Mouse (Mus musculus) MEL (cell line): ENCODE results near the gene Ubac2.

Experiments used
- CHD2 ChIP-seq: IDR thresholded peaks from 2 replicates; pipeline ENCODE4 v1.6.1; 2011; ENCODE audit warnings: low read length, improper control_type of control experiment
- CTCF ChIP-seq, 3 experiments: IDR thresholded peaks in 2 of 3; conservative IDR thresholded peaks in 1 of 3; 2 replicates each; pipeline ENCODE4 v1.5.1; 2011 to 2012; ENCODE audit warnings: low read length in 3 of 3, low read depth in 2 of 3, mild to moderate bottlenecking in 2 of 3, improper control_type of control experiment in 1 of 3, inconsistent platforms in 1 of 3, mixed read lengths in 1 of 3, moderate library complexity in 1 of 3; ENCODE audit not compliant: control insufficient read depth in 1 of 3, insufficient read depth in 1 of 3, poor library complexity in 1 of 3, severe bottlenecking in 1 of 3
- EP300 ChIP-seq, 2 experiments: IDR thresholded peaks; 2 replicates each; pipeline ENCODE4 v1.6.1; 2011; ENCODE audit warnings: improper control_type of control experiment in 2 of 2, low read length in 2 of 2, low read depth in 1 of 2, mild to moderate bottlenecking in 1 of 2
- MAX ChIP-seq: IDR thresholded peaks from 2 replicates; pipeline ENCODE4 v1.6.1; 2011; ENCODE audit warnings: low read length, improper control_type of control experiment
- NELFE ChIP-seq: IDR thresholded peaks from 2 replicates; pipeline ENCODE4 v1.6.1; 2011; ENCODE audit warnings: low read depth, low read length, improper control_type of control experiment
- USF2 ChIP-seq, 2 experiments: IDR thresholded peaks; 2 replicates each; pipeline ENCODE4 v1.6.1; 2011 to 2012; ENCODE audit warnings: improper control_type of control experiment in 2 of 2, low read length in 2 of 2, borderline replicate concordance in 1 of 2, inconsistent platforms in 1 of 2, low read depth in 1 of 2, mild to moderate bottlenecking in 1 of 2; ENCODE audit not compliant: insufficient read depth in 1 of 2

DNA sequence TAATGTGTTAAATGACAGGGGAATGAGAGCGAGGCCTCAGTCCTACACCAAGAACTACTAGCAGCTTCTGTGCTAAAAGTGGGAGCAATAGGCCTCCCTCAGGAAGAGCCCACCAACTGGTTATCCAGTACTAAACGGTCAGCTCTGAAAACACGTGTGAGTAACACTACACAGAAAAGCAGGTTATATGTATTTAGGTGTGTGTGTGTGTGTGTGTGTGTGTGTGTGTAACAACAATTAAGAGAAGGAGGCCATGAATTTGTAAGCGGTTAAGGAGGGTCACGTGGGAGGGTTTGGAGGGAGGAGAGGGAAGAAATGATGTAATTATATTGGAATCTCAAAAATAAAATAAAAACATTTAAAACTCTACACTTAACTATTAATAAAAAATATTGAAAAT, 36.7 kb downstream of the Ubac2 start:
- TF ChIP-seq MAX (no peak), CTCF (IDR thresholded peaks at IDR 0.05 in 2 of 3, conservative IDR thresholded peaks at IDR 0.05 in 1 of 3; ENCODE audit: control insufficient read depth in 1 of 3, insufficient read depth in 1 of 3, low read depth in 2 of 3, low read length in 3 of 3, poor library complexity in 1 of 3, severe bottlenecking in 1 of 3) (no peak), USF2 (IDR thresholded peaks at IDR 0.05; ENCODE audit: borderline replicate concordance in 1 of 2, insufficient read depth in 1 of 2, low read depth in 1 of 2, low read length in 2 of 2) (no peak), CHD2 (no peak), NELFE (no peak), EP300 (IDR thresholded peaks at IDR 0.05; ENCODE audit: low read depth in 1 of 2, low read length in 2 of 2) (no peak)
